Mouse (Mus musculus): ENCODE measurements around the gene Sgpp1. TPM values are rescaled to one million over a fixed set of nuclear protein-coding genes. Genes with fewer than 3 reads are reported as not detected.

The Sgpp1 gene
- total and polyA plus RNA-seq, 2 experiments from 2014 or later, result 17.4 to 38.7 TPM

GRCm38 (mm10) chr12:75766395-75766794, 30.9 kb upstream of the Sgpp1 start:
- 66% methylated on average over 6 of the region's 6 CpGs for WGBS
- no peak for ATAC-seq
- no peaks in the 10 kb centered on the region for H3K4me1 ChIP-seq (ENCODE audit: insufficient read depth)
- H3K36me3 ChIP-seq (ENCODE audit: insufficient read depth), result no peaks in the 10 kb centered on the region
- no peak for TF ChIP-seq CTCF (IDR thresholded peaks at IDR 0.05; ENCODE audit: low read depth)
- H3K9me3 ChIP-seq (ENCODE audit: low read length), result no peaks in the 10 kb centered on the region
- no peak for DNase-seq
- H3K4me2 ChIP-seq (ENCODE audit: low read depth), result no peak overlapping the region
- H3K4me3 ChIP-seq (ENCODE audit: low read depth, low read length), result no peak overlapping the region
- H3K9ac ChIP-seq, result no peak overlapping the region
- H3K27ac ChIP-seq (ENCODE audit: low read depth, low read length), result no peak overlapping the region
- no peaks in the 10 kb centered on the region for H3K27me3 ChIP-seq (ENCODE audit: insufficient read depth, low read length)

- no peaks in the 10 kb centered on the region for H3K9me3 ChIP-seq (ENCODE audit: low read length)
- H3K27ac ChIP-seq (ENCODE audit: low read depth, low read length), result no peak overlapping the region
- no peak overlapping the region for H3K4me2 ChIP-seq (ENCODE audit: low read depth)
- no peaks in the 10 kb centered on the region for H3K27me3 ChIP-seq (ENCODE audit: insufficient read depth, low read length)
- 82% methylated on average over 3 of the region's 3 CpGs for WGBS
- H3K36me3 ChIP-seq (ENCODE audit: insufficient read depth), result no peaks in the 10 kb centered on the region
- DNase-seq, result no peak
- no peak for ATAC-seq
- no peak overlapping the region for H3K4me3 ChIP-seq (ENCODE audit: low read depth, low read length)
- TF ChIP-seq CTCF (IDR thresholded peaks at IDR 0.05; ENCODE audit: low read depth), result no peak
- no peaks in the 10 kb centered on the region for H3K4me1 ChIP-seq (ENCODE audit: insufficient read depth)
- no peak overlapping the region for H3K9ac ChIP-seq
These were observed 30.2 kb upstream of the Sgpp1 start for GRCm38 (mm10) chr12:75765751-75766150.

- no peak overlapping the region for H3K9ac ChIP-seq
- no peaks in the 10 kb centered on the region for H3K4me1 ChIP-seq (ENCODE audit: insufficient read depth)
- H3K9me3 ChIP-seq (ENCODE audit: low read length), result no peaks in the 10 kb centered on the region
- DNase-seq (no peak), ATAC-seq (no peak)
- no peak for TF ChIP-seq CTCF (IDR thresholded peaks at IDR 0.05; ENCODE audit: low read depth)
- no peak overlapping the region for H3K4me3 ChIP-seq (ENCODE audit: low read depth, low read length)
- H3K27me3 ChIP-seq (ENCODE audit: insufficient read depth, low read length), result no peaks in the 10 kb centered on the region
- H3K27ac ChIP-seq (ENCODE audit: low read depth, low read length), result no peak overlapping the region
- 92% methylated on average over 2 of the region's 2 CpGs for WGBS
- H3K4me2 ChIP-seq (ENCODE audit: low read depth), result no peak overlapping the region
- no peaks in the 10 kb centered on the region for H3K36me3 ChIP-seq (ENCODE audit: insufficient read depth)
These were observed 20.9 kb upstream of the Sgpp1 start for GRCm38 (mm10) chr12:75756387-75756786.

- ATAC-seq (no peak), DNase-seq (no peak)
- Histone ChIP-seq H3K27ac (ENCODE audit: low read depth, low read length) (no peak overlapping the region), H3K27me3 (ENCODE audit: insufficient read depth, low read length) (no peaks in the 10 kb centered on the region), H3K4me2 (ENCODE audit: low read depth) (no peak overlapping the region), H3K4me1 (ENCODE audit: insufficient read depth) (no peaks in the 10 kb centered on the region), H3K9ac (no peak overlapping the region), H3K36me3 (ENCODE audit: insufficient read depth) (no peaks in the 10 kb centered on the region), H3K4me3 (ENCODE audit: low read depth, low read length) (no peak overlapping the region), H3K9me3 (ENCODE audit: low read length) (no peaks in the 10 kb centered on the region)
- TF ChIP-seq CTCF (IDR thresholded peaks at IDR 0.05; ENCODE audit: low read depth), result no peak
- 89% methylated on average over 8 of the region's 8 CpGs for WGBS
These were observed 18.2 kb upstream of the Sgpp1 start for GRCm38 (mm10) chr12:75753730-75754129.

GRCm38 (mm10) chr12:75752077-75752476, 16.5 kb upstream of the Sgpp1 start:
- WGBS, result 84% methylated on average over 3 of the region's 3 CpGs
- Histone ChIP-seq H3K9me3 (ENCODE audit: low read length) (no peaks in the 10 kb centered on the region), H3K9ac (no peak overlapping the region), H3K4me1 (ENCODE audit: insufficient read depth) (no peaks in the 10 kb centered on the region), H3K4me2 (ENCODE audit: low read depth) (no peak overlapping the region), H3K36me3 (ENCODE audit: insufficient read depth) (no peaks in the 10 kb centered on the region), H3K27me3 (ENCODE audit: insufficient read depth, low read length) (no peaks in the 10 kb centered on the region), H3K4me3 (ENCODE audit: low read depth, low read length) (no peak overlapping the region), H3K27ac (ENCODE audit: low read depth, low read length) (no peak overlapping the region)
- ATAC-seq (no peak), DNase-seq (no peak)
- no peak for TF ChIP-seq CTCF (IDR thresholded peaks at IDR 0.05; ENCODE audit: low read depth)

GRCm38 (mm10) chr12:75748574-75748973, 13.0 kb upstream of the Sgpp1 start:
- no peaks in the 10 kb centered on the region for H3K9me3 ChIP-seq (ENCODE audit: low read length)
- no peak for TF ChIP-seq CTCF (IDR thresholded peaks at IDR 0.05; ENCODE audit: low read depth)
- ATAC-seq, result no peak

GRCm38 (mm10) chr12:75745697-75746290, 10.3 kb upstream of the Sgpp1 start:
- H3K27ac ChIP-seq (ENCODE audit: low read depth, low read length), result no peak overlapping the region
- no peaks in the 10 kb centered on the region for H3K36me3 ChIP-seq (ENCODE audit: insufficient read depth)
- H3K4me1 ChIP-seq (ENCODE audit: insufficient read depth), result no peaks in the 10 kb centered on the region
- H3K9me3 ChIP-seq (ENCODE audit: low read length), result no peaks in the 10 kb centered on the region
- TF ChIP-seq CTCF (IDR thresholded peaks at IDR 0.05; ENCODE audit: low read depth), result no peak
- DNase-seq, result no peak
- no peak overlapping the region for H3K9ac ChIP-seq
- no peak overlapping the region for H3K4me3 ChIP-seq (ENCODE audit: low read depth, low read length)
- no peaks in the 10 kb centered on the region for H3K27me3 ChIP-seq (ENCODE audit: insufficient read depth, low read length)
- no peak for ATAC-seq
- no peak overlapping the region for H3K4me2 ChIP-seq (ENCODE audit: low read depth)
- WGBS, result 88% methylated on average over 14 of the region's 14 CpGs

More at GRCm38 (mm10) chr12:75748574-75748973, 13.0 kb upstream of the Sgpp1 start:
- Histone ChIP-seq H3K36me3 (ENCODE audit: insufficient read depth) (no peaks in the 10 kb centered on the region), H3K4me2 (ENCODE audit: low read depth) (no peak overlapping the region), H3K4me1 (ENCODE audit: insufficient read depth) (no peaks in the 10 kb centered on the region), H3K4me3 (ENCODE audit: low read depth, low read length) (no peak overlapping the region), H3K27ac (ENCODE audit: low read depth, low read length) (no peak overlapping the region), H3K9ac (no peak overlapping the region), H3K27me3 (ENCODE audit: insufficient read depth, low read length) (no peaks in the 10 kb centered on the region)
- WGBS, result 53% methylated on average over 4 of the region's 4 CpGs
- no peak for DNase-seq

Data from forebrain, postnatal 0 days (tissue).